Mouse (Mus musculus) liver, embryonic 14.5 days (tissue): Measurements from ENCODE around the gene Mbd5.

Source experiments
- CTCF ChIP-seq: IDR thresholded peaks from 2 replicates; pipeline ENCODE4 v1.5.1; 2016; ENCODE audit warnings: antibody characterized with exemption, low read depth, control low read depth
- EP300 ChIP-seq: IDR thresholded peaks from 2 replicates; pipeline ENCODE4 v1.6.1; 2016; ENCODE audit warnings: antibody characterized with exemption, low read depth

DNA sequence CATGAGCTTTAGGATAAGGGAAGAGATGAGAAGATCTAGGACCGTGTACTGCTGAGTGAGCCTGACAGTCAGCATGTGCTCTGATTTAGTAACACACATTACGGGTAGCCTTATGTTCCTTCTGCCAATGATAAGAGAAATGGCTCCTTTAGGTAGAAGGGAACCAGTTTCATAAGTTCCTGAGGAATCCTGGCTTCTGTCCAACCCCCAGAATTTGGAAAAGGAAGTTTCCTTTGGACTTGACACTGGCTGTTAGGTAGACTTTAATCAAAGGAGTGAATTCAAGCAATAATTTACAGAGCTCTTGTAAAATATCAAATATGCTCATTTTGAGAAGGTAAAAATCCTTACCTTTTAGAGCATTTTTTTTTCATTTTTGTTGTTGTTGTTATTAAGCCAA lies 396.5 kb downstream of the Mbd5 start:
- TF ChIP-seq CTCF: no peak
- no peak for TF ChIP-seq EP300
